Mouse (Mus musculus): ENCODE results near the gene Sh2b1. TPM values are rescaled to one million over a fixed set of nuclear protein-coding genes. Genes with fewer than 3 reads are reported as not detected.

Gene Sh2b1
- total and polyA plus RNA-seq, 2 experiments from 2014 or later, result 30.3 to 34.5 TPM

- Histone ChIP-seq H3K27me3 (ENCODE audit: control insufficient read depth, insufficient read depth, low read length) (no peaks in the 10 kb centered on the region), H3K9me3 (replicated peaks; ENCODE audit: control insufficient read depth, low read length) (no peaks in the 10 kb centered on the region), H3K27ac (ENCODE audit: low read depth) (no peak overlapping the region), H3K4me2 (ENCODE audit: low read depth, low read length) (no peak overlapping the region), H3K36me3 (replicated peaks; ENCODE audit: control insufficient read depth, insufficient read depth, low read length) (peaks cover 58% of the 10 kb centered on the region), H3K9ac (replicated peaks; ENCODE audit: low read depth, low read length) (no peak overlapping the region), H3K4me3 (ENCODE audit: low read depth, low read length) (no peak overlapping the region), H3K4me1 (ENCODE audit: control insufficient read depth, insufficient read depth) (peaks cover 14% of the 10 kb centered on the region)
- WGBS, result 83% methylated on average over 5 of the region's 5 CpGs
- DNase-seq (ENCODE audit: low spot score) (no peak), ATAC-seq (ENCODE audit: insufficient read depth, low read depth) (no peak)
- TF ChIP-seq CTCF (IDR thresholded peaks at IDR 0.05; ENCODE audit: low read depth), result no peak
- TF ChIP-seq EP300 (IDR thresholded peaks at IDR 0.05; ENCODE audit: low read depth), result no peak
Observed at GRCm38 (mm10) chr7:126471361-126471760, 3.9 kb downstream of the Sh2b1 start.

- WGBS, result 50% methylated on average over 6 of the region's 6 CpGs
Observed at GRCm38 (mm10) chr7:126470077-126470476, 5.1 kb downstream of the Sh2b1 start.

GRCm38 (mm10) chr7:126467834-126468627, 7.2 kb downstream of the Sh2b1 start:
- Histone ChIP-seq H3K9me3 (replicated peaks; ENCODE audit: control insufficient read depth, low read length) (no peaks in the 10 kb centered on the region), H3K27ac (ENCODE audit: low read depth) (no peak overlapping the region), H3K4me2 (ENCODE audit: low read depth, low read length) (no peak overlapping the region), H3K4me3 (ENCODE audit: low read depth, low read length) (no peak overlapping the region), H3K4me1 (ENCODE audit: control insufficient read depth, insufficient read depth) (peaks cover 23% of the 10 kb centered on the region), H3K9ac (replicated peaks; ENCODE audit: low read depth, low read length) (no peak overlapping the region), H3K27me3 (ENCODE audit: control insufficient read depth, insufficient read depth, low read length) (no peaks in the 10 kb centered on the region), H3K36me3 (replicated peaks; ENCODE audit: control insufficient read depth, insufficient read depth, low read length) (peaks cover 58% of the 10 kb centered on the region)
- WGBS, result 90% methylated on average over 17 of the region's 18 CpGs
- ATAC-seq (ENCODE audit: insufficient read depth, low read depth), result no peak
- no peak for TF ChIP-seq EP300 (IDR thresholded peaks at IDR 0.05; ENCODE audit: low read depth)
- no peak for TF ChIP-seq CTCF (IDR thresholded peaks at IDR 0.05; ENCODE audit: low read depth)
- no peak for DNase-seq (ENCODE audit: low spot score)

More at GRCm38 (mm10) chr7:126470077-126470476, 5.1 kb downstream of the Sh2b1 start:
- H3K36me3 ChIP-seq (replicated peaks; ENCODE audit: control insufficient read depth, insufficient read depth, low read length), result peaks cover 58% of the 10 kb centered on the region
- H3K9me3 ChIP-seq (replicated peaks; ENCODE audit: control insufficient read depth, low read length), result no peaks in the 10 kb centered on the region
- peaks cover 22% of the 10 kb centered on the region for H3K4me1 ChIP-seq (ENCODE audit: control insufficient read depth, insufficient read depth)
- no peak overlapping the region for H3K4me3 ChIP-seq (ENCODE audit: low read depth, low read length)
- no peaks in the 10 kb centered on the region for H3K27me3 ChIP-seq (ENCODE audit: control insufficient read depth, insufficient read depth, low read length)
- H3K9ac ChIP-seq (replicated peaks; ENCODE audit: low read depth, low read length), result no peak overlapping the region
- ATAC-seq (ENCODE audit: insufficient read depth, low read depth) (no peak), DNase-seq (ENCODE audit: low spot score) (no peak)
- H3K4me2 ChIP-seq (ENCODE audit: low read depth, low read length), result no peak overlapping the region
- TF ChIP-seq EP300 (IDR thresholded peaks at IDR 0.05; ENCODE audit: low read depth) (no peak), CTCF (IDR thresholded peaks at IDR 0.05; ENCODE audit: low read depth) (no peak)
- H3K27ac ChIP-seq (ENCODE audit: low read depth), result no peak overlapping the region

GRCm38 (mm10) chr7:126467271-126467670, 8.0 kb downstream of the Sh2b1 start:
- 67% methylated on average over 5 of the region's 5 CpGs for WGBS

GRCm38 (mm10) chr7:126466707-126467106, 8.5 kb downstream of the Sh2b1 start:
- H3K27me3 ChIP-seq (ENCODE audit: control insufficient read depth, insufficient read depth, low read length), result no peaks in the 10 kb centered on the region
- H3K9me3 ChIP-seq (replicated peaks; ENCODE audit: control insufficient read depth, low read length), result no peaks in the 10 kb centered on the region
- TF ChIP-seq CTCF (IDR thresholded peaks at IDR 0.05; ENCODE audit: low read depth) (no peak), EP300 (IDR thresholded peaks at IDR 0.05; ENCODE audit: low read depth) (no peak)
- H3K4me2 ChIP-seq (ENCODE audit: low read depth, low read length), result no peak overlapping the region
- no peak overlapping the region for H3K4me3 ChIP-seq (ENCODE audit: low read depth, low read length)
- H3K4me1 ChIP-seq (ENCODE audit: control insufficient read depth, insufficient read depth), result peaks cover 23% of the 10 kb centered on the region
- no peak overlapping the region for H3K9ac ChIP-seq (replicated peaks; ENCODE audit: low read depth, low read length)
- 85% methylated on average over 5 of the region's 5 CpGs for WGBS
- H3K27ac ChIP-seq (ENCODE audit: low read depth), result peak overlapping the region; percentile 81
- DNase-seq (ENCODE audit: low spot score) (no peak), ATAC-seq (ENCODE audit: insufficient read depth, low read depth) (no peak)
- H3K36me3 ChIP-seq (replicated peaks; ENCODE audit: control insufficient read depth, insufficient read depth, low read length), result peaks cover 47% of the 10 kb centered on the region

More at GRCm38 (mm10) chr7:126467271-126467670, 8.0 kb downstream of the Sh2b1 start:
- H3K27me3 ChIP-seq (ENCODE audit: control insufficient read depth, insufficient read depth, low read length), result no peaks in the 10 kb centered on the region
- ATAC-seq (ENCODE audit: insufficient read depth, low read depth) (no peak), DNase-seq (ENCODE audit: low spot score) (no peak)
- H3K27ac ChIP-seq (ENCODE audit: low read depth), result no peak overlapping the region
- H3K36me3 ChIP-seq (replicated peaks; ENCODE audit: control insufficient read depth, insufficient read depth, low read length), result peaks cover 52% of the 10 kb centered on the region
- peaks cover 23% of the 10 kb centered on the region for H3K4me1 ChIP-seq (ENCODE audit: control insufficient read depth, insufficient read depth)
- H3K9ac ChIP-seq (replicated peaks; ENCODE audit: low read depth, low read length), result no peak overlapping the region
- H3K9me3 ChIP-seq (replicated peaks; ENCODE audit: control insufficient read depth, low read length), result no peaks in the 10 kb centered on the region
- no peak overlapping the region for H3K4me3 ChIP-seq (ENCODE audit: low read depth, low read length)
- peak; percentile 54 for TF ChIP-seq CTCF (IDR thresholded peaks at IDR 0.05; ENCODE audit: low read depth)
- TF ChIP-seq EP300 (IDR thresholded peaks at IDR 0.05; ENCODE audit: low read depth), result no peak
- H3K4me2 ChIP-seq (ENCODE audit: low read depth, low read length), result no peak overlapping the region
